Mouse (Mus musculus): ENCODE measurements at regions not wholly inside any gene's neighbourhood (a gene's known extent, or its start where the extent isn't known, plus 50 kb on each side); places are given as distances from the start of the nearest gene placed in this dataset.

DNA sequence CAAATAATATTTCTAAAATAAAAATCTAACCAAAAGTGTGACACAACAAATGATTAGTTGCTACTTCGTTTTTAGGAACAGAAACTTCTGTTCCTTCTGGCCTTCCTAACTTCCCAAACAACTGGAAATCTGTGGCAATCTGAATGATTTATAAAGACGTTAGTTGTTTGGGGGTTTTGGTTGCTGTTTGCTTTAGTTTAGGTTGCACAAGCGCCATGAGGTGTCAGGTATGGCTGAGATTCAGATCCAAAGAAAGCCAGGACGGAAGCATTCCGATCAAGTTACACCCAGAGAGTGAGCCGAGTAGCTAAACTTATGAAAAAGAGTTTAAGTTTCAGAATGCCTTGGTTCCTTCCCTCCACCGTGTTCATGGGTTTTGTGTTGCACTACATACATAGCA lies 126.4 kb upstream of the Nampt start:
- WGBS, result 68% methylated on average over 7 of the region's 7 CpGs
- no peak for DNase-seq (ENCODE audit: low spot score)
- no peak for ATAC-seq (ENCODE audit: low FRiP score, low TSS enrichment)
- Histone ChIP-seq H3K27me3 (ENCODE audit: control insufficient read depth, insufficient read depth, low read length) (no peaks in the 10 kb centered on the region), H3K27ac (replicated peaks) (no peak overlapping the region), H3K4me1 (replicated peaks; ENCODE audit: control insufficient read depth, insufficient read depth) (no peaks in the 10 kb centered on the region), H3K9me3 (ENCODE audit: control insufficient read depth, low read length) (no peaks in the 10 kb centered on the region), H3K36me3 (ENCODE audit: control insufficient read depth, insufficient read depth, low read length) (no peaks in the 10 kb centered on the region), H3K4me2 (replicated peaks; ENCODE audit: low read depth) (no peak overlapping the region), H3K9ac (ENCODE audit: low read length) (no peak overlapping the region), H3K4me3 (ENCODE audit: low read depth, low read length) (no peak overlapping the region)
- TF ChIP-seq EP300 (optimal IDR thresholded peaks at IDR 0.05), result no peak
- no peak for TF ChIP-seq CTCF (IDR thresholded peaks at IDR 0.05; ENCODE audit: low read depth)

DNA sequence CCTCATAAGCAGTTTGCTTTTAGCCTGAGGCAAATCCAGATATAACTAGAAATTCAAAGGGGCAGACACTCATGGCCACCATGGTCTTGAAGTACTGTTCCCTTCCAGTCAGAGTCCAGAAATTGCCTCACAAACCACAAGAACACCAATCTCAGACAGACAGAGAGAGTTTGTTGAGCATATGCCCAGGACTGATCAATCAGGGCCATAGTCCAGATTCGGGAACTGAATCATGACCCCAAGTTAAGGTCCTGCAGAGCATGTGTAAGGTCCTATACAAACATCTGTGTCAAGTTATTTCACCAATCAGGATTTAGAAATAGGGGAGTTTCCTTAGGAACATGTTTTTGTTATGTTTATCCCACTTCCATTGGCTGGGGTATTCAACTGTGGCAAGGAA lies 125.7 kb upstream of the Nampt start:
- 79% methylated on average over 1 of the region's 1 CpGs for WGBS
- ATAC-seq (ENCODE audit: low FRiP score, low TSS enrichment) (no peak), DNase-seq (ENCODE audit: low spot score) (no peak)
- no peak overlapping the region for H3K9ac ChIP-seq (ENCODE audit: low read length)
- no peak overlapping the region for H3K4me3 ChIP-seq (ENCODE audit: low read depth, low read length)
- H3K36me3 ChIP-seq (ENCODE audit: control insufficient read depth, insufficient read depth, low read length), result no peaks in the 10 kb centered on the region
- no peaks in the 10 kb centered on the region for H3K27me3 ChIP-seq (ENCODE audit: control insufficient read depth, insufficient read depth, low read length)
- TF ChIP-seq CTCF (IDR thresholded peaks at IDR 0.05; ENCODE audit: low read depth) (no peak), EP300 (optimal IDR thresholded peaks at IDR 0.05) (no peak)
- H3K27ac ChIP-seq (replicated peaks), result no peak overlapping the region
- no peaks in the 10 kb centered on the region for H3K9me3 ChIP-seq (ENCODE audit: control insufficient read depth, low read length)
- no peak overlapping the region for H3K4me2 ChIP-seq (replicated peaks; ENCODE audit: low read depth)
- no peaks in the 10 kb centered on the region for H3K4me1 ChIP-seq (replicated peaks; ENCODE audit: control insufficient read depth, insufficient read depth)

DNA sequence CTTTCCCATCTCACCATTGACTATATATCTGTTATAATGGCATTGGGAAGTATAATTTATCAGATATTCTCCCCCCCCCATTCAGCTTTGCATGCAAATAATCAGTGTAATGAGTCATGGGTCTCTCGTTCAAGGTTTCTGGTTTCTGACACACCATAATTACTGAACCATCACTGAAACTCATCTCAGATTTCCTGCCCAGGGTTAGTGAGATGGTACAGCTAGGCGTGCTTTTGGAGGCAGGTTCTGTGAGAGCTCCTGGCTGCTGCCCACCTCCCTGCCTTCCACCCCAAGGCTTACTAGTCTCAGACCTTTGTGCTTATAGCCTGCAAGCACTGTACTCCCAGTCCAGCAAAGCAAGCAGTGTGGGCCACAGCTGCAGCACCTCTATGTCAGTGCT lies 122.5 kb upstream of the Nampt start:
- WGBS, result 71% methylated on average over 2 of the region's 2 CpGs
- no peak overlapping the region for H3K27ac ChIP-seq (replicated peaks)
- no peak overlapping the region for H3K4me2 ChIP-seq (replicated peaks; ENCODE audit: low read depth)
- H3K27me3 ChIP-seq (ENCODE audit: control insufficient read depth, insufficient read depth, low read length), result no peaks in the 10 kb centered on the region
- H3K9ac ChIP-seq (ENCODE audit: low read length), result no peak overlapping the region
- DNase-seq (ENCODE audit: low spot score) (no peak), ATAC-seq (ENCODE audit: low FRiP score, low TSS enrichment) (no peak)
- H3K4me1 ChIP-seq (replicated peaks; ENCODE audit: control insufficient read depth, insufficient read depth), result no peaks in the 10 kb centered on the region
- H3K9me3 ChIP-seq (ENCODE audit: control insufficient read depth, low read length), result no peaks in the 10 kb centered on the region
- TF ChIP-seq EP300 (optimal IDR thresholded peaks at IDR 0.05) (no peak), CTCF (IDR thresholded peaks at IDR 0.05; ENCODE audit: low read depth) (no peak)
- no peak overlapping the region for H3K4me3 ChIP-seq (ENCODE audit: low read depth, low read length)
- H3K36me3 ChIP-seq (ENCODE audit: control insufficient read depth, insufficient read depth, low read length), result no peaks in the 10 kb centered on the region

DNA sequence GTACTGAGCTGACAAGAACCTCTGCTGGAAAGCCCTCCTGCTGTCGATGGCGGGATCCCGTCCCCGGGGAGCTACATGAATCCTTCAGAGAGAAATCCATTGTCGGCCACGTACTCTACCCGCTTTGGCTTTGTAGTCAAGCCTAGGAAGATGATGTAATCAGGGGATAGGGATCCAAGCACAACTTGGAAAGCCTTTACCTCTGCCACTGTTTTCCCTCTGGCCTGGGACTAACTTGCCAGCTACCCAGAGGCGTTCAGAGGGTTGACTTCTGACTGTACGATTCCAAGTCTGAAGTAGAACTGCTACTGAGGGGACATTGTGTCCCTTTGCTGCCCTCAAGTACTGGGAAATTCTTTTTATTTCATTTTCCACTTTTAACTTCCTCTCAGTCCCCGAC lies 110.2 kb upstream of the Nampt start:
- Histone ChIP-seq H3K9me3 (ENCODE audit: control insufficient read depth, low read length) (no peaks in the 10 kb centered on the region), H3K9ac (ENCODE audit: low read length) (no peak overlapping the region), H3K27ac (replicated peaks) (no peak overlapping the region), H3K36me3 (ENCODE audit: control insufficient read depth, insufficient read depth, low read length) (no peaks in the 10 kb centered on the region), H3K27me3 (ENCODE audit: control insufficient read depth, insufficient read depth, low read length) (no peaks in the 10 kb centered on the region), H3K4me1 (replicated peaks; ENCODE audit: control insufficient read depth, insufficient read depth) (no peaks in the 10 kb centered on the region), H3K4me2 (replicated peaks; ENCODE audit: low read depth) (no peak overlapping the region), H3K4me3 (ENCODE audit: low read depth, low read length) (no peak overlapping the region)
- 87% methylated on average over 10 of the region's 10 CpGs for WGBS
- TF ChIP-seq EP300 (optimal IDR thresholded peaks at IDR 0.05) (no peak), CTCF (IDR thresholded peaks at IDR 0.05; ENCODE audit: low read depth) (no peak)
- ATAC-seq (ENCODE audit: low FRiP score, low TSS enrichment) (no peak), DNase-seq (ENCODE audit: low spot score) (no peak)

DNA sequence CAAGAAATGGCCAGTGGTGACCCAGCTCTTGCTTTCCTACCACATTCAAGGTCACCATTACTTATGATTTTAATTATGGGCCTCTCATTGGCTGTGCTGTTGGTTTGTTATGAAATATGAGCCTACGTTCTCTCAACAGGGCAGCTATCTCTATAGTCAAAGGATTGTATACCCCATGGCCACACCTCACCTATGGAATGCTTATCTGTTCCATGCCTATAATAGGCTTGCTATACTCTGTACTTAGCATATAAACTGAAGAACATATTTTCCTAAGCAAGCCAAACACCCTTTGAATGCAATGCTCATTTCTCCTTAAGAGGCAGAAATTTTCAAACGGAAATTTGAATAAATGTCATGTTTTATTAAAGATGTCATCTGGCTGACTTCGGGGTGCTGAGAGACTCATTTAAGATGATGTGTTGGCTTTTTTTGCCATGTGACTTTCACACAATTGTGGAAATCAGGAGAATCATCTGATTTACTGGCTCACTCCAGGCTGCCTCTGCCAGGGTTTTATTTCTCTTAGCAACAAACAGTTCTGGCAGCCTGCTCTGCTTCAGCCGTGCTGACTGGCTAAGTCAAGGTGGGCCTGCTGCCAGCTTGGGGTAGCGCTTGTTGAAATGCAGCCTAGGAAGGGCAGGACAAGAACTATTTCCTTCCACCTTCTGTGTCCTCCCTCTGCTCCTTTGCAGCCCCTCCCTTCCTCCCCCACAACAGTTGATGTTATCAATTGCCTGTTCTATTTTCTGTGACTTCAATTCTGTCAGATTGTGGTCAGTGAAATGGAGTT lies 102.0 kb upstream of the Nampt start:
- Histone ChIP-seq H3K27ac (replicated peaks) (no peak overlapping the region), H3K4me1 (replicated peaks; ENCODE audit: control insufficient read depth, insufficient read depth) (no peaks in the 10 kb centered on the region), H3K27me3 (ENCODE audit: control insufficient read depth, insufficient read depth, low read length) (no peaks in the 10 kb centered on the region), H3K36me3 (ENCODE audit: control insufficient read depth, insufficient read depth, low read length) (no peaks in the 10 kb centered on the region), H3K9ac (ENCODE audit: low read length) (no peak overlapping the region), H3K4me2 (replicated peaks; ENCODE audit: low read depth) (no peak overlapping the region), H3K9me3 (ENCODE audit: control insufficient read depth, low read length) (no peaks in the 10 kb centered on the region), H3K4me3 (ENCODE audit: low read depth, low read length) (no peak overlapping the region)
- TF ChIP-seq EP300 (optimal IDR thresholded peaks at IDR 0.05) (no peak), CTCF (IDR thresholded peaks at IDR 0.05; ENCODE audit: low read depth) (no peak)
- peak; percentile 53; the same call in 1 of the 2 replicates for ATAC-seq (ENCODE audit: low FRiP score, low TSS enrichment)
- WGBS, result 34% methylated on average over 5 of the region's 5 CpGs
- DNase-seq (ENCODE audit: low spot score), result peak; percentile 59

DNA sequence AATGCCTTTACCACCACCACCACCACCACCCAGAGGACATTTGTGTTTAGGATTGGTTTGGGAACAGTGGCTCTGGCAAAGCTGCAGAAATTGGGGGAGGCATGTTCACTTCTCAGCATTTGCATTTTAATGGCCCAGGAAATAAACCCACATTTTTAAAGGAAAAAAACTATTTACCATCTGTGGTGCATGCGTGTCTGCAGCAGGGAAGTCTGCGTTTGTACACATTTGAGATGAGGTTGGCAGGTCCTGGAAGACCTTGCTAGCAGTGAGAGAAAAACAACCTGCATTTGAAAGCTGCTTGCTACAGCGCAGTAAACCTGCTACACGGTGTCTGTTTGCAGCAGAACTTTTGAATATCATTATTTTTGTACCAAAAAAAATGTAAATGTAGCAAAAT lies 100.1 kb upstream of the Nampt start:
- 91% methylated on average over 4 of the region's 4 CpGs for WGBS
- DNase-seq (ENCODE audit: low spot score) (no peak), ATAC-seq (ENCODE audit: low FRiP score, low TSS enrichment) (no peak)
- no peaks in the 10 kb centered on the region for H3K27me3 ChIP-seq (ENCODE audit: control insufficient read depth, insufficient read depth, low read length)
- H3K36me3 ChIP-seq (ENCODE audit: control insufficient read depth, insufficient read depth, low read length), result no peaks in the 10 kb centered on the region
- no peak overlapping the region for H3K9ac ChIP-seq (ENCODE audit: low read length)
- H3K4me1 ChIP-seq (replicated peaks; ENCODE audit: control insufficient read depth, insufficient read depth), result no peaks in the 10 kb centered on the region
- H3K27ac ChIP-seq (replicated peaks), result no peak overlapping the region
- no peaks in the 10 kb centered on the region for H3K9me3 ChIP-seq (ENCODE audit: control insufficient read depth, low read length)
- no peak overlapping the region for H3K4me2 ChIP-seq (replicated peaks; ENCODE audit: low read depth)
- no peak overlapping the region for H3K4me3 ChIP-seq (ENCODE audit: low read depth, low read length)
- no peak for TF ChIP-seq CTCF (IDR thresholded peaks at IDR 0.05; ENCODE audit: low read depth)
- TF ChIP-seq EP300 (optimal IDR thresholded peaks at IDR 0.05), result no peak

Data from stomach, postnatal 0 days (tissue).